Mouse (Mus musculus) mesoderm, embryonic 11.5 days (tissue): ENCODE measurements around the gene Selenbp1.

Source experiments
- DNase-seq: peaks from one replicate; pipeline ENCODE4 v3.0.0-alpha.2; 2012; ENCODE audit warnings: low read depth, low spot score

Selenbp1 gene

DNA sequence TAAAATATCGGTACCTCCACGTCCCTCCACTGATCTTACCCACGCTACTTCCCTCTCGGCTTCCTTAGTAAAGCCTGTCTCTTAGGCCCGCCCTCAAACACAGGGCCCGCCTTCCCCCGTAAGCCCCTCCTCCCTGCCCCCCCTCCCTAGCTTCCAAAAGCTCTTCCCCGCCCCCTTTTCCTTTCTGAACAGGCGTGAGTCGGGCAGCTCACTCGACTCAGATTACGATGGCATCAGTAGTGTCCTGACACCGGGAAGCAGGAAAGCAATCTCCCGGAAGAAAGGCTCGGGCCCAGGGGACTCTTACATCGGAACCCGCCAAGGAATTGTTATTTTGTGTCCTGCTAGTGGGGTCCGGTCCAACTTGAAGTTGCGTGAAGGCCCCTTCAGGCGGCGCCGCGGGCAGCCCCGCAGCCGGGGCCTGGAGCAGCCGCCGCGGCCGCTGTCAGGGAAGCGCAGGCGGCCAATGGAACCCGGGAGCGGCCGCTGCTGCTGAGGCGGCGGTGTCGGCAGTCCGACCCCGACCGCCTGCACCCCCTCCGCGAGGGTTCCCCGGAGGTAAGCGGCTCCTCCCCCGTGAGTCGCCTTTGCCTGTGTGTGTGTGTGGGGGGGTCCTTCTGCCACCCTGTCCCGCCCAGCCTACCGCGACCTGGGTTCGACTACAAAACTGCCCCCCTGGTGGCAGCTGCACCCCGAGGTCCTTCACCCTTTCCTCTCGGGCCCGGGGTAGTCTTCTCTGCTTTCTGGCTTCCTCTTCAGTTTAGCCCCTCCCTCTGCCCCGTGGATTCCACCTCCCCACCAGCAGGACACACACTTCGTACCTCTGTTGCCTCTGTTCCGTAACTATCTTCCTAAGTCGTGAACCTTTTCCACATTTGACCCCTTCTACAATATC lies 41.9 kb downstream of the Selenbp1 start, which contains the start of gene Pi4kb:
Pi4kb (plus strand) TSS at position 204 of the 895 bp plus-strand sequence.
- DNase-seq = peak; percentile 95

DNA sequence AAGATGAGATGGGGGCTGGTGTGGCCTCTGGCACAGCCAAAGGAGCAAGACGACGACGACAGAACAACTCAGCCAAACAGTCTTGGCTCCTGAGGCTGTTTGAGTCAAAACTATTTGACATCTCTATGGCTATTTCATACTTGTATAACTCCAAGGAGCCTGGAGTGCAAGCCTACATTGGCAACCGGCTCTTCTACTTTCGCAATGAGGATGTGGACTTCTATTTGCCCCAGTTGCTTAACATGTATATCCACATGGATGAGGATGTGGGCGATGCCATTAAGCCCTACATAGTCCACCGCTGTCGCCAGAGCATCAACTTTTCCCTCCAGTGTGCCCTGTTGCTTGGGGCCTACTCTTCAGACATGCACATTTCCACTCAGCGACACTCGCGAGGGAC lies 51.5 kb downstream of the Selenbp1 start:
- no peak for DNase-seq

- no peak for DNase-seq
Measured at GRCm38 (mm10) chr3:94985513-94985912, 52.7 kb downstream of the Selenbp1 start.

GRCm38 (mm10) chr3:94987578-94987977 lies 54.7 kb downstream of the Selenbp1 start:
- no peak for DNase-seq

DNA sequence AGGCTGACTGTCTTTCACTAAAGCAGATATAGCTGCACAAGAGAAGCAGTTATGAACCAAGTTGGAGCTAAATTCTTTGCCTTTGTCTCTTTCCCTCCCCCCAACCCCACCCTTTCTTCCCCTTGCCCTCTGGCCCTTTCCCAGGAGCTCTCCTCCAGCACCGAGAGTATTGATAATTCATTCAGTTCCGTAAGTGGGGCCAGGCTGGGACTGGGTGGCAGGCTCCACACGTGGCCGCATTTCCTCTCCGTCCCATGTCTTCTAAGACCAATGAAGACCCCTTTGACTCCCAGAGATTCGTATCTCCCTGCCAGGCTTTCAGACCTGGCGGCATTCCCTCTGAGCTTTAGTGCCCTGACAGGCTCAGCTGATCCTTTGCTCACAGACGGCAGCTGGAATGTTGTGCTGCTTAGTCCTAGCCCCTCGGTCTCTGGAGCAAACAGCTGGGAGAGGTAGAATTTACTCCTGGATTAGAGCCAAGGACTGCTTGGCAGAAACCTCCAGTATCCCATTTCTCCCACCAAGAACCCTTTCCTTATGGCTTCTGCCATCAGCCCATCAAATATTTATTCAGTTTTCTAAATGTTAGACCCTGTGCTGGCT lies 56.4 kb downstream of the Selenbp1 start:
- no peak for DNase-seq
